Mouse (Mus musculus) heart, embryonic 14.5 days (tissue): ENCODE measurements at regions not wholly inside any gene's neighbourhood (a gene's known extent, or its start where the extent isn't known, plus 50 kb on each side); places are given as distances from the start of the nearest gene placed in this dataset.

Experiments
- ATAC-seq: fragments of 200-750 bp; cut with Nextera tagmentation; 2 replicates; pipeline ENCODE4 v1.8.0; 2017; ENCODE audit warnings: low read depth, moderate TSS enrichment; ENCODE audit not compliant: insufficient number of reproducible peaks, insufficient read depth, low FRiP score
- H3K27ac ChIP-seq, 2 experiments: fragments of 200-500 bp in 1 of 2; fragments of 300-500 bp in 1 of 2; sonication (generic) in 1 of 2; replicated peaks in 1 of 2; 2 replicates each; pipeline ENCODE4 v1.5.1; 2012 to 2014; ENCODE audit warnings: low read depth in 2 of 2, low read length in 2 of 2, control low read depth in 1 of 2, mild to moderate bottlenecking in 1 of 2, mixed read lengths in 1 of 2; ENCODE audit not compliant: control insufficient read depth in 1 of 2, insufficient read depth in 1 of 2
- H3K27me3 ChIP-seq: fragments of 300-500 bp; sonication (generic); 2 replicates; pipeline ENCODE4 v1.6.1; 2014; ENCODE audit warnings: mild to moderate bottlenecking, low read length, control low read depth; ENCODE audit not compliant: control insufficient read depth, insufficient read depth
- H3K36me3 ChIP-seq: fragments of 300-500 bp; sonication (generic); 2 replicates; pipeline ENCODE4 v1.6.1; 2014; ENCODE audit warnings: mild to moderate bottlenecking, control low read depth, low read length, mixed read lengths; ENCODE audit not compliant: control insufficient read depth, insufficient read depth
- H3K4me1 ChIP-seq, 2 experiments: fragments of 200-500 bp in 1 of 2; fragments of 300-500 bp in 1 of 2; sonication (generic) in 1 of 2; 2 replicates each; pipeline ENCODE4 v1.6.1; 2012 to 2014; ENCODE audit warnings: low read length in 2 of 2, control low read depth in 1 of 2, mixed read lengths in 1 of 2; ENCODE audit not compliant: control insufficient read depth in 2 of 2, insufficient read depth in 2 of 2
- H3K4me2 ChIP-seq: fragments of 300-500 bp; sonication (generic); 2 replicates; pipeline ENCODE4 v1.6.1; 2014; ENCODE audit warnings: mild to moderate bottlenecking, low read length
- H3K4me3 ChIP-seq, 2 experiments: fragments of 200-500 bp in 1 of 2; fragments of 300-500 bp in 1 of 2; sonication (generic) in 1 of 2; 2 replicates each; pipeline ENCODE4 v1.5.1; 2012 to 2014; ENCODE audit warnings: low read length in 2 of 2, mild to moderate bottlenecking in 2 of 2, control low read depth in 1 of 2, low read depth in 1 of 2, moderate library complexity in 1 of 2; ENCODE audit not compliant: control insufficient read depth in 1 of 2, insufficient read depth in 1 of 2
- H3K9ac ChIP-seq: fragments of 300-500 bp; sonication (generic); 2 replicates; pipeline ENCODE4 v1.6.1; 2014; ENCODE audit warnings: mild to moderate bottlenecking, low read length
- H3K9me3 ChIP-seq: fragments of 300-500 bp; sonication (generic); 2 replicates; pipeline ENCODE4 v1.6.1; 2016; ENCODE audit warnings: low read length, control low read depth; ENCODE audit not compliant: control insufficient read depth
- WGBS: fragments of 180-500 bp; shearing (Covaris S2); extraction: QIAGEN DNeasy Blood & Tissue Kit; methylation state at CpG from one replicate; pipeline ENCODE4 v1.1.7; 2014; 5-methylcytosine and 5-hydroxymethylcytosine counted together

DNA sequence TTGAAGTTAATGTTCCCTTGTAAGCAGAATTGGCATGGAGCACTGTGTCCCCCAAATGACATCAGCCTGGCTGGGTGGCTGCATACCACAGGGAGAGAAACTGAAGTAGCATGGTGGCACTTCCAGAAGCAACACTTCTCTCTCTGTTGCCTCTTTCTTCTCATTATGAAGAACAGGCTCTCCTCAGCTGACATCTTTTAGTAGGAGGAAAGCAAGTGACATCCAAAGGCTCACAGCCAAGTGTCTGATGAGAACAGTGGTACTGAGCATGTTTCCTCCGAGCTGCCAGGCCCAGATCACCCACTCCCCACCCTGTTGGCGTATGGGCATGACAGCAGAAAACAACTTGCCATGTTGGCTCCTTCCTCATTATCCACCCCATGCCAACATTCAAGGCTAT, 201.0 kb upstream of the Gria1 start:
- no peaks in the 10 kb centered on the region for H3K36me3 ChIP-seq
- no peaks in the 10 kb centered on the region for H3K9me3 ChIP-seq

DNA sequence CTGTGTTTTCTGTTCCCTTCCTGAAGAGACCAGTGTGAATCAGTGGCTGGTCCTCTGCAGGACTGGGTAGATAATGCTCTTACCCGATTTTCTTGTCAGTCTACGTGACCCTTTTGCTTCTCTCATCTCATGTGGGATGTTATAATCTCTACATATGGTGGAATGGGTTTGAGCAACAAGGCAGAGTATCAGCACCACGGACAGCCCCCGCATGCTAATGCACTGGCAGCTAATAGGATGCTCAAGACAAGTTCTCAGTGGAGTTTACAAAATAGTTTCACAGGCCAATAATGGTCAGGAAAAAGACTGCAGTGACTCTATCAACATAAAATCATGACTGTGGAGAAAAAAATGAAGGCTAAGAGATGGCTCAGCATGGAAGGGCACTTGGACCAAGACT, 199.1 kb upstream of the Gria1 start:
- Histone ChIP-seq H3K27me3 (no peaks in the 10 kb centered on the region), H3K36me3 (no peaks in the 10 kb centered on the region), H3K4me3 (no peak overlapping the region), H3K4me1 (no peaks in the 10 kb centered on the region), H3K27ac (no peak overlapping the region), H3K9ac (no peak overlapping the region), H3K4me2 (no peak overlapping the region), H3K9me3 (no peaks in the 10 kb centered on the region)
- 33% methylated on average over 4 of the region's 4 CpGs for WGBS
- ATAC-seq = no peak

More for the DNA sequence above, 201.0 kb upstream of the Gria1 start:
- WGBS = 86% methylated on average over 2 of the region's 2 CpGs
- no peaks in the 10 kb centered on the region for H3K27me3 ChIP-seq
- H3K9ac ChIP-seq = no peak overlapping the region
- no peak overlapping the region for H3K27ac ChIP-seq
- H3K4me2 ChIP-seq = no peak overlapping the region
- ATAC-seq = no peak
- H3K4me3 ChIP-seq = no peak overlapping the region
- no peaks in the 10 kb centered on the region for H3K4me1 ChIP-seq

DNA sequence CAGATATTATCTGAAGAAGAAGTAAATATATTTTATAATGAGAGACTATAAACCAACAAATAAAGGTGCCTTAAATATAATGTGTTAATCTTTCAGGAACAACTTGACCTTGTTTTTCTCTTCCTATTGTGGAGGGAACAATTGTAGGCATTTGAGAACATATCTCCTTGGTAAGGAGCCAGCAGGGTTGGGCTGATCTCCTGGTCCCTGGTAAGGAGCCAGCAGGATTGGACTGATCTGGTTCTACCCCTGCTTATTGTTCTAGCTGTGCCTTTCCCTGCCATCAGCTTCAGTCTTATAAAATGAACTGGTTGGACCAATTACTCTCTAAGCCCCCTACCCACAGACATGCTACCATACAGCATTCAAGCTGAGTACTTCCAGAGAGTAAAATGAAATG, 187.7 kb upstream of the Gria1 start:
- no peak overlapping the region for H3K4me3 ChIP-seq
- H3K27me3 ChIP-seq = no peaks in the 10 kb centered on the region
- no peaks in the 10 kb centered on the region for H3K9me3 ChIP-seq
- no peaks in the 10 kb centered on the region for H3K36me3 ChIP-seq
- no peak overlapping the region for H3K9ac ChIP-seq
- H3K27ac ChIP-seq = no peak overlapping the region
- ATAC-seq = no peak
- H3K4me2 ChIP-seq = no peak overlapping the region
- H3K4me1 ChIP-seq = no peaks in the 10 kb centered on the region

DNA sequence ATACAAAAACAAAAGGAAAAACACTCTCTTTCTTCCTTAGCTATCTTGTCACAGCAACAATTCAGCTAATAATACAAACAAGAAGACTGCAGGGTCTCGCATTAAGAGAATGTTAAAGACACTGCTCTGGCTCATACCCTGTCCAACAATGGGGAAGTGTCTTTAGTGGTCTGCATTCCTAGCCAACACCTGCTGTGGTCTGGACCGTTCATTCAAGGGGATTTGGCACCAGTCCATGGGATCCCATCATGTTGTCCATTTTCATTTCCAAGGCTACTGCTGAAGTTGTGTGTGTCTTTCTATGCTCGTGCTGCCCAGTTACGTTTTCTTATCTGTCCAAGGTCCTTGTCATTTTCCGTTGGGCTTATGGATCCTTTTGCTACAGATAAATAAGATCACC, 183.7 kb upstream of the Gria1 start:
- H3K9ac ChIP-seq = no peak overlapping the region
- 63% methylated on average over 5 of the region's 5 CpGs for WGBS
- H3K27me3 ChIP-seq = no peaks in the 10 kb centered on the region
- no peak for ATAC-seq
- no peaks in the 10 kb centered on the region for H3K9me3 ChIP-seq
- H3K27ac ChIP-seq = no peak overlapping the region
- no peaks in the 10 kb centered on the region for H3K4me1 ChIP-seq
- H3K4me3 ChIP-seq = no peak overlapping the region
- H3K36me3 ChIP-seq = no peaks in the 10 kb centered on the region
- H3K4me2 ChIP-seq = no peak overlapping the region

DNA sequence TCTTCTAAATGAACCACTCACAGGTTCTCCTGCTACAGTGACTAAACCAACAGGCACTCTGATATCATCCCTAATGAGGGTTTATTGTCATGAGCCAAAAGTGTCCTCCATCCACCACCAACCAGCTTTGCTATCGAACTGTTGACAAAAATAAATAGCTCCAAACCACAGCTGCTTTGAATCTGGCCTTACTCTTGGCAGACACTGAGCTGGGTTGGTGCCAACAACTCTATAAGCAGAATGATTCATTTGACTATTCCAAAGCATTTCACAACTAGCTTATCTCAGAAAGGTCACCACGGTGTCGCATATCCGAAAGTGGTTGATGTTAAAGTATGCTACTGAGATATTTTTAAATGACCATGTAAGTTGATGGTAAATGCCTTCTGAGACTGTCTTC, 148.5 kb upstream of the Gria1 start:
- 0 out of 2 replicates have a peak overlapping the region, but pooled peaks have one; percentile 2 for H3K4me2 ChIP-seq
- 5% methylated on average over 4 of the region's 4 CpGs for WGBS
- no peaks in the 10 kb centered on the region for H3K27me3 ChIP-seq
- peak overlapping the region; percentile 58 to 63 for H3K27ac ChIP-seq
- peak; percentile 81 for ATAC-seq
- no peaks in the 10 kb centered on the region for H3K9me3 ChIP-seq
- H3K4me3 ChIP-seq = no peak overlapping the region
- H3K36me3 ChIP-seq = no peaks in the 10 kb centered on the region
- H3K9ac ChIP-seq = no peak overlapping the region
- H3K4me1 ChIP-seq = peaks cover 0 to 3% of the 10 kb centered on the region in 2 experiments; a peak in 1 of 4 replicates

DNA sequence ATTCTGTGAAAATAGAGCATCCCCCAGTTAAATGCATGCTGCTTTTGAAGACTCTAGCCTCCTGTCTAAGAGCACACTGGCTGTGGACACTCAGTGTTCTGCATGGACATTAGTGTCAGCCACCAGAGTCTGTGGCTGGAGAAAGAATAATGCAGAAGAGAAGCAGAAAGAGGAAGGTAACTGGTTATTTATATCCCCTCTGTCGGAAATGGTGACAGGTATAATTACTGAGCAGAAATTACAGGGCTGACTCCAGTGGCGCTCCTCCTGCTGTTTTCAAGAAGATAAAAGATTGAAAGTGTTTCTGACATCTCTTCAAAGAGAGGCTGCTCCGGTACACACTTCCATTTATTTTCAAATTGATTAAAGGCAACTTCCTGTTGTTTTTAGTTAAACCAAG, 139.5 kb upstream of the Gria1 start:
- WGBS = 23% methylated on average over 3 of the region's 3 CpGs
- no peak for ATAC-seq

DNA sequence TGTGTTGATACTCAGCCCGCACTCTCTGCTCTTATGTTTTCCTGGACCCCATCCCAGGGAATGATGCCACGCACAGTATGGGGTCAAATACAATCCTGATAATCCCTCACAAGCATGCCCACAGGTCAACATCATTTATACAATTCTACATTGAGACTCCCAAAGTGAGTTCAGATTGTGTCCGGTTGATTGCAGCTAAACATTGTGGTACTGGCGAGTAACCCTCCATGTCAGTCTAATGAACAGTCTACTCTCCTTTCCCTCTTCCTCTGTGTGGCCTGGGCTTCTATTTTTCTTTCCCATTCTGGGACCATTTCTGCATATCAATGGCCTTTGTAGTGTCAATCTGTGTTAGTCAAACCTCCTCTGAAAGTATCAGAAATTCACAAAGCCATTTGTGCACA, 112.6 kb upstream of the Gria1 start:
- ATAC-seq = no peak
- whole genome bisulfite sequencing = 77% methylated on average over 4 of the region's 4 CpGs
- H3K4me1 ChIP-seq = no peaks in the 10 kb centered on the region

More for the DNA sequence above, 139.5 kb upstream of the Gria1 start:
- Histone ChIP-seq H3K4me2 (0 out of 2 replicates have a peak overlapping the region, but pooled peaks have one; percentile 8), H3K9ac (0 out of 2 replicates have a peak overlapping the region, but pooled peaks have one; percentile 25), H3K27me3 (no peaks in the 10 kb centered on the region), H3K4me3 (no peak overlapping the region), H3K27ac (peak overlapping the region in 1 of 2 experiments; percentile 14; a peak in 1 of 4 replicates), H3K9me3 (no peaks in the 10 kb centered on the region), H3K4me1 (peaks cover 0 to 10% of the 10 kb centered on the region in 2 experiments; a peak in 2 of 4 replicates), H3K36me3 (no peaks in the 10 kb centered on the region)

DNA sequence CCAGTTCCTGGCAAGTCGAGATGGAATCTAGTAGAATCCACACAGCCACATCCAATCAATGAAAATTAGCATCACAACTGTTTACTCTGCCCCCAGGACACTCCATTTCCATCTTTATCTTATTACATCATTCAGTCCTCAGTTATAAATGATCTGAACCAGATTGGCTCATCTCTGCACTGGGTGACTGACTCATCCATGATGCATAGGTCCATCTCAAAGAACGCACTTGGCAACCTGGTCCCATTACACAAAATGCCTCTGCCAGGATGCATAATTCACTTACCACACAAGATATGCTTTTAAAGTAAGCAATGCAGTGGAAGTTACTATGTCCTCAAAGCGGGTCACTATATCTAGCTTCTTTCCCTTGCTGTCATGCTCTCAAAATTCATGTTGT, 110.0 kb upstream of the Gria1 start:
- H3K27ac ChIP-seq = no peak overlapping the region
- WGBS = 80% methylated on average over 3 of the region's 3 CpGs
- H3K9me3 ChIP-seq = no peaks in the 10 kb centered on the region
- no peak for ATAC-seq
- H3K36me3 ChIP-seq = no peaks in the 10 kb centered on the region
- no peak overlapping the region for H3K9ac ChIP-seq
- no peak overlapping the region for H3K4me2 ChIP-seq
- no peak overlapping the region for H3K4me3 ChIP-seq
- no peaks in the 10 kb centered on the region for H3K27me3 ChIP-seq
- no peaks in the 10 kb centered on the region for H3K4me1 ChIP-seq

More for the DNA sequence above, 112.6 kb upstream of the Gria1 start:
- H3K4me2 ChIP-seq = no peak overlapping the region
- no peak overlapping the region for H3K27ac ChIP-seq
- H3K4me3 ChIP-seq = no peak overlapping the region
- H3K9ac ChIP-seq = no peak overlapping the region
- H3K36me3 ChIP-seq = no peaks in the 10 kb centered on the region
- no peaks in the 10 kb centered on the region for H3K27me3 ChIP-seq
- no peaks in the 10 kb centered on the region for H3K9me3 ChIP-seq
